Mouse (Mus musculus) thymus, adult 2 months (tissue): ENCODE data around the gene Armc9. TPM values are rescaled to one million over a fixed set of nuclear protein-coding genes. Genes with fewer than 3 reads are reported as not detected.

Experiments used
- DNase-seq: peaks from one replicate; pipeline ENCODE4 v3.0.0; 2021
- H3K27ac ChIP-seq: fragments of 200-500 bp; 2 replicates; pipeline ENCODE4 v1.5.1; 2012; ENCODE audit warnings: low read length, control low read depth; ENCODE audit not compliant: control insufficient read depth, insufficient read depth
- H3K27me3 ChIP-seq: fragments of 200-500 bp; 2 replicates; pipeline ENCODE4 v1.6.1; 2012; ENCODE audit warnings: mild to moderate bottlenecking, low read length, moderate library complexity, mixed read lengths; ENCODE audit not compliant: control insufficient read depth, insufficient read depth
- H3K36me3 ChIP-seq: fragments of 200-500 bp; 2 replicates; pipeline ENCODE4 v1.6.1; 2012; ENCODE audit warnings: mild to moderate bottlenecking, low read length, moderate library complexity; ENCODE audit not compliant: control insufficient read depth, insufficient read depth
- H3K4me1 ChIP-seq: fragments of 200-500 bp; replicated peaks from 2 replicates; pipeline ENCODE4 v1.6.1; 2012; ENCODE audit warnings: low read length; ENCODE audit not compliant: control insufficient read depth, insufficient read depth
- H3K4me3 ChIP-seq: fragments of 200-500 bp; 2 replicates; pipeline ENCODE4 v1.5.1; 2012; ENCODE audit warnings: mild to moderate bottlenecking, low read length, control low read depth, moderate library complexity; ENCODE audit not compliant: control insufficient read depth, insufficient read depth
- CTCF ChIP-seq: fragments of 200-500 bp; IDR thresholded peaks from 2 replicates; pipeline ENCODE4 v1.5.1; 2012; ENCODE audit warnings: mild to moderate bottlenecking, control low read depth, low read length, moderate library complexity, borderline replicate concordance; ENCODE audit not compliant: control insufficient read depth, poor library complexity, insufficient read depth; ENCODE audit errors: extremely low read depth
- POLR2A ChIP-seq: fragments of 200-500 bp; IDR thresholded peaks from 2 replicates; pipeline ENCODE4 v1.6.1; 2012; ENCODE audit warnings: mild to moderate bottlenecking, low read length, control low read depth, moderate library complexity; ENCODE audit not compliant: control insufficient read depth, poor library complexity, insufficient read depth; ENCODE audit errors: extremely low read depth
- WGBS: fragments of 180-500 bp; shearing (Covaris S2); methylation state at CpG from one replicate; pipeline ENCODE4 v1.1.7; 2018; 5-methylcytosine and 5-hydroxymethylcytosine counted together
- polyA plus RNA-seq: library from polyadenylated mRNA; depleted of rRNA; stranded (reverse); fragments of >200 nt; gene quantifications from 2 replicates; pipeline ENCODE4 v1.2.3, GENCODE M21; 2012

Armc9 gene
- polyA plus RNA-seq, 1 experiment: 5.8 TPM

- Histone ChIP-seq H3K27me3 (no peaks in the 10 kb centered on the region), H3K4me1 (peaks cover 4% of the 10 kb centered on the region), H3K36me3 (no peaks in the 10 kb centered on the region), H3K4me3 (no peak overlapping the region), H3K27ac (no peak overlapping the region)
- DNase-seq: no peak
- WGBS: 72% methylated on average over 7 of the region's 7 CpGs
- TF ChIP-seq CTCF (no peak), POLR2A (no peak)
Measured at GRCm38 (mm10) chr1:86258171-86258824, 103.7 kb downstream of the Armc9 start.

- WGBS: 72% methylated on average over 7 of the region's 7 CpGs
- Histone ChIP-seq H3K4me1 (peaks cover 21% of the 10 kb centered on the region), H3K27ac (no peak overlapping the region), H3K36me3 (no peaks in the 10 kb centered on the region), H3K4me3 (no peak overlapping the region), H3K27me3 (no peaks in the 10 kb centered on the region)
- no peak for DNase-seq
- TF ChIP-seq CTCF (no peak), POLR2A (no peak)
Measured at GRCm38 (mm10) chr1:86263564-86264339, 109.2 kb downstream of the Armc9 start.

GRCm38 (mm10) chr1:86265060-86265459 is 110.5 kb downstream of the Armc9 start:
- Histone ChIP-seq H3K36me3 (no peaks in the 10 kb centered on the region), H3K27me3 (no peaks in the 10 kb centered on the region), H3K4me3 (no peak overlapping the region), H3K27ac (no peak overlapping the region), H3K4me1 (peaks cover 23% of the 10 kb centered on the region)
- peak; percentile 34 for DNase-seq
- 13% methylated on average over 3 of the region's 3 CpGs for WGBS
- TF ChIP-seq POLR2A (no peak), CTCF (no peak)

GRCm38 (mm10) chr1:86268492-86269189 is 114.1 kb downstream of the Armc9 start:
- no peak for DNase-seq
- H3K4me3 ChIP-seq: no peak overlapping the region
- peaks cover 18% of the 10 kb centered on the region for H3K4me1 ChIP-seq
- H3K27me3 ChIP-seq: no peaks in the 10 kb centered on the region
- 89% methylated on average over 9 of the region's 9 CpGs for WGBS
- no peaks in the 10 kb centered on the region for H3K36me3 ChIP-seq
- no peak overlapping the region for H3K27ac ChIP-seq
- TF ChIP-seq CTCF (no peak), POLR2A (no peak)

- 77% methylated on average over 4 of the region's 4 CpGs for WGBS
- DNase-seq: no peak
- H3K36me3 ChIP-seq: no peaks in the 10 kb centered on the region
- no peak for TF ChIP-seq CTCF
- TF ChIP-seq POLR2A: no peak
- no peak overlapping the region for H3K4me3 ChIP-seq
- no peaks in the 10 kb centered on the region for H3K27me3 ChIP-seq
- H3K27ac ChIP-seq: no peak overlapping the region
- H3K4me1 ChIP-seq: peaks cover 13% of the 10 kb centered on the region
Measured at GRCm38 (mm10) chr1:86269190-86269508, 114.6 kb downstream of the Armc9 start.

- Histone ChIP-seq H3K36me3 (no peaks in the 10 kb centered on the region), H3K4me1 (0 out of 2 replicates have a peak, but pooled peaks cover 3% of the 10 kb centered on the region), H3K4me3 (no peak overlapping the region), H3K27me3 (no peaks in the 10 kb centered on the region), H3K27ac (no peak overlapping the region)
- no peak for TF ChIP-seq CTCF
- no peak for TF ChIP-seq POLR2A
- 87% methylated on average over 6 of the region's 6 CpGs for WGBS
- no peak for DNase-seq
Measured at GRCm38 (mm10) chr1:86271707-86272106, 117.1 kb downstream of the Armc9 start.

- Histone ChIP-seq H3K27me3 (no peaks in the 10 kb centered on the region), H3K27ac (no peak overlapping the region), H3K36me3 (no peaks in the 10 kb centered on the region), H3K4me1 (no peaks in the 10 kb centered on the region), H3K4me3 (no peak overlapping the region)
- WGBS: 95% methylated on average over 5 of the region's 5 CpGs
- no peak for DNase-seq
- TF ChIP-seq CTCF (no peak), POLR2A (no peak)
Measured at GRCm38 (mm10) chr1:86277055-86277454, 122.5 kb downstream of the Armc9 start.
